Mouse (Mus musculus) heart, embryonic 11.5 days (tissue): Measurements from ENCODE around the gene Lsg1. TPM values are rescaled to one million over a fixed set of nuclear protein-coding genes. Genes with fewer than 3 reads are reported as not detected.
A peak's percentile ranks its signal among the peaks of the same experiment; 100 is the strongest.

Source experiments
- ATAC-seq: fragments of 200-750 bp; cut with Nextera tagmentation; replicated peaks from 2 replicates; pipeline ENCODE4 v1.8.0; 2017; ENCODE audit warnings: moderate library complexity; ENCODE audit not compliant: insufficient number of reproducible peaks, low FRiP score, low TSS enrichment
- H3K27ac ChIP-seq: fragments of 300-500 bp; sonication (generic); 2 replicates; pipeline ENCODE4 v1.5.1; 2014; ENCODE audit warnings: mild to moderate bottlenecking, low read depth, low read length
- H3K27me3 ChIP-seq: fragments of 300-500 bp; sonication (generic); 2 replicates; pipeline ENCODE4 v1.6.1; 2014; ENCODE audit warnings: mild to moderate bottlenecking, low read length, mixed read lengths; ENCODE audit not compliant: control insufficient read depth, insufficient read depth
- H3K36me3 ChIP-seq: fragments of 300-500 bp; sonication (generic); 2 replicates; pipeline ENCODE4 v1.6.1; 2014; ENCODE audit warnings: mild to moderate bottlenecking, low read length, moderate library complexity, mixed read lengths; ENCODE audit not compliant: control insufficient read depth, insufficient read depth
- H3K4me1 ChIP-seq: fragments of 300-500 bp; sonication (generic); 2 replicates; pipeline ENCODE4 v1.6.1; 2014; ENCODE audit warnings: low read length; ENCODE audit not compliant: control insufficient read depth, insufficient read depth
- H3K4me2 ChIP-seq: fragments of 300-500 bp; sonication (generic); 2 replicates; pipeline ENCODE4 v1.6.1; 2014; ENCODE audit warnings: mild to moderate bottlenecking, moderate library complexity
- H3K4me3 ChIP-seq: fragments of 300-500 bp; sonication (generic); 2 replicates; pipeline ENCODE4 v1.5.1; 2014; ENCODE audit warnings: low read depth, low read length
- H3K9ac ChIP-seq: fragments of 300-500 bp; sonication (generic); 2 replicates; pipeline ENCODE4 v1.6.1; 2014; ENCODE audit warnings: mild to moderate bottlenecking, low read depth, low read length, moderate library complexity
- H3K9me3 ChIP-seq: fragments of 300-500 bp; sonication (generic); replicated peaks from 2 replicates; pipeline ENCODE4 v1.6.1; 2016; ENCODE audit warnings: low read length; ENCODE audit not compliant: control insufficient read depth
- WGBS: fragments of 180-500 bp; shearing (Covaris S2); extraction: QIAGEN DNeasy Blood & Tissue Kit; methylation state at CpG from one replicate; pipeline ENCODE4 v1.1.7; 2014; ENCODE audit not compliant: insufficient replicate concordance; 5-methylcytosine and 5-hydroxymethylcytosine counted together
- polyA plus RNA-seq: library from polyadenylated mRNA; unstranded; fragments of >200 nt; fragmentation: Nextera tagmentation; extraction: Ambion mirVana; gene quantifications from 2 replicates; pipeline ENCODE4 v1.2.1, GENCODE M21; 2014

The Lsg1 gene
- polyA plus RNA-seq, 1 experiment from 2014 or later, result 47.8 TPM

DNA sequence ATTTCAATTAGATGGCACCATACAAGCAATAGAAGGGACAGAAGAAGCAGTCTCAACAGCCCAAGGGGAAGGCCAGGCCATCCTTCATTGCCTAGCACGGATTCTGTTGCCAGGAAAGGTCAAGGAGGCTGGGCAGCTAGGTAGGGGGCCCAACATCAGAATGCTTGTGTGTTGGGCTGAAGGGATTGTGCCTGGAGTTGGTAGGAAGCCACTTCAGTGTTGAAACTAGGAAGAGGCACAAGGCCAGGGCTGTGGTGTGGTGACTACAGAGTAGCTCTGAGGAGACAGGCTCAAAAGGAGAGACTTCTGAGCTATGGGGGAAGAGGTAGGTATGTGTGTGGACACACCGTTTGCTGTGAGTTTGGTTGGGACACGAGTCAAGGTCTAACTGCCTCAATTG is 8.0 kb upstream of the Lsg1 start:
- no peak for ATAC-seq

DNA sequence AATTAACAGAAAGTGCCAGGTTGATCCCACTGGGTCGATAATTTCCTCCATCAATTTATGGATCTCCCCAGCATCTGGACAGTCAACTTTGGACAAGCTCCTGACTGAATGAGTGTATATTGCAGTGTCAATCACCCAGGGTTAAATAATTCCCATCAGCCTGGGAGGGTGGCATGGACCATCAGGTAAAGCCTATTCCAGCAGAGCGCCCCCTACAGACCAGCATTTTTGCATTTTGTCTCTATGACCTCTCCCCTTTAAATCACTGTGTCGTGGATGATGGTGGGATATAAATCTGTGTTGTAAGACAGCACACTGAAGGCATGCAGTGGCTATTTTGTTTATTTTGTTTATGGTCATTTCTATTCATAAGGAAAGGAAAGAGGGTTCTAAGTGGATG is 4.6 kb upstream of the Lsg1 start:
- Histone ChIP-seq H3K4me1 (peaks cover 2% of the 10 kb centered on the region; the same call in 1 of the 2 replicates), H3K27me3 (0 out of 2 replicates have a peak, but pooled peaks cover 3% of the 10 kb centered on the region), H3K27ac (no peak overlapping the region), H3K36me3 (no peaks in the 10 kb centered on the region), H3K9ac (no peak overlapping the region), H3K4me3 (no peak overlapping the region), H3K9me3 (no peaks in the 10 kb centered on the region), H3K4me2 (no peak overlapping the region)
- ATAC-seq, result no peak
- 37% methylated on average over 3 of the region's 3 CpGs for WGBS

More for the DNA sequence above, 8.0 kb upstream of the Lsg1 start:
- peaks cover 6% of the 10 kb centered on the region; the same call in 1 of the 2 replicates for H3K4me1 ChIP-seq
- WGBS, result 51% methylated on average over 3 of the region's 3 CpGs
- no peak overlapping the region for H3K27ac ChIP-seq
- H3K9ac ChIP-seq, result no peak overlapping the region
- no peak overlapping the region for H3K4me2 ChIP-seq
- H3K36me3 ChIP-seq, result no peaks in the 10 kb centered on the region
- 0 out of 2 replicates have a peak, but pooled peaks cover 3% of the 10 kb centered on the region for H3K27me3 ChIP-seq
- H3K4me3 ChIP-seq, result no peak overlapping the region
- H3K9me3 ChIP-seq, result no peaks in the 10 kb centered on the region

DNA sequence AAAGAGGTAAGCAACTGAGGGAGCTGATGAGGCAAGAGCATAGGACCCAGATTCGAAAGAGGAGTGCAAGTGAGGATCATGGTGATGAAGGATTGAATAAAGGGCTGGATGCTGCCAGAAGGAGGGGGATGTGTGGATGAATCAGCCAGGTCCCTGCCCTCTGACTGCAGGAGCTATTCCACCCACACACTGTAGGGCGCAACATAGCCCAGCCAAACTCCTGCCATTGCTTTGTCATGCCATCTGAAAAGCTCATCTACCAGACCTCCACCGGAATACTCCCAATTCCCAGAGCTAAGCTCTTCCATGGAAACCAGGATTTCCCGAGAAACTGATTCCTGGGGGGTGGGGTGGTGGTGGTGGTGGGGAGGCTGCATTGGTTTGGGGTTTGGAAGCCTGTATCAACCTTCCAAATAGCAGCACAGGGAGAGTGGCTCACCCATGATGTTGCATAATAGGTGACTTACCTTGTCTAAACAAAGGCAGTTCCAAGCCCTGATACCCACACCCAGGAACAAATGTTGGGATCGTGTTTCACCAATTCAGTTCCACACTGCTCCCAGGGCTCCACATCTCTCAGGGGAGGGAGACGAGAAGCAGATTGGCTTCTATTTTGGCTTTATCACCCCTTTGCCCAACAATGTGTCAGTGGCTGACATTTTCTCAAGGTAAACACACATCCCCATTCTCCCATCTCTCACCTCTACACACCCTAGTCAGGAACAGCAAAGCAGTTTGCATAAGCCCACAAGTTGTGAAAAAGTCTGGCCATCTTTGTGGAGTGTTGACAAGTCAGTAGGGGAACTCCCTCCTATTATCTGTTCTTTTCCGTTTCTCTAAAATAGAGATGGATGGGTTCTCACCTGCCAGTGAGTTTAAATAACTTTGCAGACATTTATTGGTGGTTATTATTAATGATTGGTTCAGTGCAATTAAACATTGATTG is 3.1 kb upstream of the Lsg1 start:
- Histone ChIP-seq H3K4me2 (no peak overlapping the region), H3K9ac (no peak overlapping the region), H3K9me3 (no peaks in the 10 kb centered on the region), H3K4me3 (no peak overlapping the region), H3K4me1 (peaks cover 4% of the 10 kb centered on the region; the same call in 1 of the 2 replicates), H3K27ac (no peak overlapping the region), H3K36me3 (no peaks in the 10 kb centered on the region), H3K27me3 (0 out of 2 replicates have a peak, but pooled peaks cover 3% of the 10 kb centered on the region)
- 32% methylated on average over 7 of the region's 7 CpGs for WGBS
- ATAC-seq, result no peak

DNA sequence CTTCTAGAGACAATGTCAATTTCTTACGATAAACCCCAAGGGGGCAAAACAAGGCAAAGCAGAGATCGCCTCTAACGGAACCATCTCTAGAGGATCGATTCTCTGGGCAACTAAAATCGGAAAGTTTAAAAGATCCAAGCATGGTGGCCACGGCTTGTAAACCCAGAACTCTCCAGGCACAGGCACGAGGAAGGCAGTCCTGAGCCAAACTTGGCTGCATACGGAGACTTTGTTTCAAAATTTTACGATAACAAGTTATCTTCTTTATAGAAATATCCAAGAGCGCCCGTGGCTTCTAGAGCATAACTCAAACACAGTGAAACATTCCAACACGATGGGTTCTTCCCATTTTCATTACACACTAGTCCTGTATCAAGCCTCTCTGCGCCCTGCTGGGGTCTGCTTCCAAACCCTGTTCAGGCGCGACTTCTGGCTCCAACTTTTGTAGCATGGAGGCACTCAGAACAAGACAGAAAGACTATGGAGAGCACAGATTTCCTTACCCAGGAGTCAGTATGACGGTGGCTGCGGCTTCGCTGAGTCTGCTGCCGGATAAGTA is 378 bp downstream of the Lsg1 start:
- Histone ChIP-seq H3K4me3 (peak overlapping the region; percentile 91), H3K27me3 (no peaks in the 10 kb centered on the region), H3K9me3 (no peaks in the 10 kb centered on the region), H3K4me2 (peak overlapping the region; percentile 97), H3K4me1 (peaks cover 4% of the 10 kb centered on the region; the same call in 1 of the 2 replicates), H3K9ac (peak overlapping the region; percentile 87), H3K36me3 (peaks cover 9% of the 10 kb centered on the region), H3K27ac (peak overlapping the region; percentile 25)
- 3% methylated on average over 19 of the region's 19 CpGs for WGBS
- ATAC-seq, result peak; percentile 31; the same call in 1 of the 2 replicates

DNA sequence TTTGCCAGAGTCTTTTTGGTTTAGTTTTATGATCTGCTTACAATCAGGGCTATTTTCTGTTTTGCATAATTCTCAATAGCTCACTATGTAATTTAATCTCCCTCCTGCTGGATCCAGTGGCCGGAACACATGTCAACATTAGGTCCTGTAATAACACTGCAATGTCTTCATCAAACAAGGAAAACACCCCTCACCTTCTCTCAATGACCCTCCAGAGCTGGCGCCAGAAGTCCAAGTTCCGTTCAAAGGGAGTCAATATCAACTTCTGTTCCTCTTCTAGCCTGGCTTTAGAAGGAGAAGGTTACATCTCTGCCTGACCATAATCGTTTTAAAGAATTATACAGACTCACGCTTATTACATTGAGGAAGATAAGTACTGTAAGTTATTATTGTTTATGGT is 6.6 kb downstream of the Lsg1 start:
- H3K36me3 ChIP-seq, result peaks cover 50% of the 10 kb centered on the region
- no peaks in the 10 kb centered on the region for H3K9me3 ChIP-seq
- H3K27ac ChIP-seq, result no peak overlapping the region
- no peaks in the 10 kb centered on the region for H3K27me3 ChIP-seq
- no peak overlapping the region for H3K9ac ChIP-seq
- no peaks in the 10 kb centered on the region for H3K4me1 ChIP-seq
- ATAC-seq, result no peak
- H3K4me2 ChIP-seq, result no peak overlapping the region
- H3K4me3 ChIP-seq, result no peak overlapping the region
- WGBS, result 88% methylated on average over 5 of the region's 5 CpGs

DNA sequence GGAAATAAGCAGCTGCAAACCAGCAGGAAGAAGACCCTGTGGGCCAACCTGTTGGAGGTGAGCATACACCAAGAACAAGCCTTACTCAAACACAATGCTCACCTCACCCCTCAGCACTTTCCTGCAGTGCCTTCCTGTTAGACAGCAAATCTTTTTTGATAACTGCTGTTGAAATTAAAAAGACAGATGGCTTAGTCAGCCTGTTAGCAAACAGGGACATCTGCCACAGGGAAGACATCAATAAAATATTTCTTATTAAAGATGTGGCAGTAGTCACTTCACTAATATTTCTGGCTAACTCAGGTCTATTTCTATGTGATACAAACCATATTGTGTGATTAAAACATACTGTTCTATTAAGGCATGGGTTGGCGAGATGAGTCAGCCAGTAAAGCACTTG is 11.0 kb downstream of the Lsg1 start:
- 89% methylated on average over 1 of the region's 1 CpGs for WGBS
- Histone ChIP-seq H3K36me3 (peaks cover 51% of the 10 kb centered on the region), H3K27ac (no peak overlapping the region), H3K27me3 (no peaks in the 10 kb centered on the region), H3K4me1 (no peaks in the 10 kb centered on the region), H3K4me3 (no peak overlapping the region), H3K4me2 (no peak overlapping the region), H3K9me3 (no peaks in the 10 kb centered on the region), H3K9ac (no peak overlapping the region)
- no peak for ATAC-seq

DNA sequence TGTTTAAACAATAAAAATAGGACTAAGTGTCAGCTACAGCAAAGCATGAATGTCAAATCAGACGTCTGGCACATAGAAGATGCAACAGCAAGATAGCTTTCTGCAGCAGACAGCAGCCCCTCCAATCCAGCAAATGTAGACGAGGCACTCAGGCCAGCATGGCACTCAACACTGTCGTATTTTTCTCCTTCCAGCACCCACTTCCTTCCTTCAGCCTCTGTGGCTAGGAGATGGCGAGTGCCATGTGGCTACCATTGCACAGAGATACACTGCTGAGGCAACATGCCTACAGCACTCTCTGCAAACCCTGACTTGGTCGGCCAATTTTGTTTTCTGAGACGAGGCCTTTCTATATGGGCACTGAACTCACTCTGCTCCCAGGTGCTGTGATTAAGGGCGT is 11.6 kb downstream of the Lsg1 start:
- Histone ChIP-seq H3K4me1 (no peaks in the 10 kb centered on the region), H3K36me3 (peaks cover 55% of the 10 kb centered on the region), H3K4me3 (no peak overlapping the region), H3K27me3 (no peaks in the 10 kb centered on the region), H3K4me2 (no peak overlapping the region), H3K9ac (no peak overlapping the region), H3K9me3 (no peaks in the 10 kb centered on the region), H3K27ac (no peak overlapping the region)
- no peak for ATAC-seq
- whole genome bisulfite sequencing, result 75% methylated on average over 7 of the region's 7 CpGs

DNA sequence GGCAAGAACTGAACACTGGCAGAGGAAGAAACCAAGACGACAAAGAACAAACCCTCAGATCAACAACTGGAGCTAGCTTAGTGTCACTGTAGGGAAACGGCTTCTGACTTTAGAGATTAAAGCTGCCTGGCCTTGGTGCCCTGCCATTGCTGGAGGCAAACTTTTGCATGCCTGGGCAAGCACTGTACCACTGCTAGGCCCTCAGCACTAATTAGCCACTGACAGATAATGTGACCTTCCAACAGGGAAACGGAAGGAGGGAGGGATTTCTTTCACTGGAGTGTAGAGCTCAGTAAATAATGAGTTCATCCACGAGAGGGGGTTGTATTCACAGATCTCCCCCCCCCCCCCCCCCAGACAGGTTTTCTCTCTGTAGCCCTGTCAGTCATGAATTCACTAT is 15.2 kb downstream of the Lsg1 start:
- no peak for ATAC-seq
- Histone ChIP-seq H3K9ac (no peak overlapping the region), H3K27ac (no peak overlapping the region), H3K4me1 (no peaks in the 10 kb centered on the region), H3K36me3 (peaks cover 57% of the 10 kb centered on the region), H3K27me3 (no peaks in the 10 kb centered on the region), H3K4me2 (no peak overlapping the region), H3K9me3 (no peaks in the 10 kb centered on the region), H3K4me3 (no peak overlapping the region)
- WGBS, result 64% methylated on average over 4 of the region's 4 CpGs
